Mouse (Mus musculus): ENCODE data around the gene Tigit.

Tigit gene

GRCm38 (mm10) chr16:43662124-43663004 lies 1.6 kb downstream of the Tigit start:
- DNase-seq = no peak

- no peak for DNase-seq
Measured at GRCm38 (mm10) chr16:43661576-43661975, 2.4 kb downstream of the Tigit start.

- no peak for DNase-seq
Measured at GRCm38 (mm10) chr16:43655183-43655787, 8.7 kb downstream of the Tigit start.

- DNase-seq = no peak
Measured at GRCm38 (mm10) chr16:43654269-43654668, 9.7 kb downstream of the Tigit start.

- DNase-seq = no peak
Measured at GRCm38 (mm10) chr16:43653288-43653687, 10.7 kb downstream of the Tigit start.

- DNase-seq = no peak
Measured at GRCm38 (mm10) chr16:43650355-43651080, 13.4 kb downstream of the Tigit start.

GRCm38 (mm10) chr16:43647641-43648040 lies 16.3 kb downstream of the Tigit start:
- no peak for DNase-seq

- no peak for DNase-seq
Measured at GRCm38 (mm10) chr16:43646943-43647342, 17.0 kb downstream of the Tigit start.

GRCm38 (mm10) chr16:43645879-43646278 lies 18.1 kb downstream of the Tigit start:
- DNase-seq = no peak

- DNase-seq = no peak
Measured at GRCm38 (mm10) chr16:43641230-43641629, 22.7 kb downstream of the Tigit start.

- no peak for DNase-seq
Measured at GRCm38 (mm10) chr16:43638406-43639049, 25.4 kb downstream of the Tigit start.

- no peak for DNase-seq
Measured at GRCm38 (mm10) chr16:43637241-43637640, 26.7 kb downstream of the Tigit start.

- DNase-seq = no peak
Measured at GRCm38 (mm10) chr16:43634037-43634436, 29.9 kb downstream of the Tigit start.

GRCm38 (mm10) chr16:43631758-43632157 lies 32.2 kb downstream of the Tigit start:
- no peak for DNase-seq

GRCm38 (mm10) chr16:43628662-43629061 lies 35.3 kb downstream of the Tigit start:
- DNase-seq = no peak

- no peak for DNase-seq
Measured at GRCm38 (mm10) chr16:43625956-43626355, 38.0 kb downstream of the Tigit start.

- no peak for DNase-seq
Measured at GRCm38 (mm10) chr16:43625289-43625688, 38.7 kb downstream of the Tigit start.

- DNase-seq = no peak
Measured at GRCm38 (mm10) chr16:43624876-43625275, 39.1 kb downstream of the Tigit start.

- no peak for DNase-seq
Measured at GRCm38 (mm10) chr16:43623315-43624000, 40.5 kb downstream of the Tigit start.

- DNase-seq = no peak
Measured at GRCm38 (mm10) chr16:43620359-43620758, 43.6 kb downstream of the Tigit start.

GRCm38 (mm10) chr16:43619277-43619676 lies 44.7 kb downstream of the Tigit start:
- no peak for DNase-seq

GRCm38 (mm10) chr16:43618286-43618685 lies 45.7 kb downstream of the Tigit start:
- no peak for DNase-seq
